Mouse (Mus musculus) kidney, postnatal 36 days (tissue): ENCODE measurements around the gene Gm4312.
"Not testable (repeated sequence)": the region's sequence is repeated elsewhere in the genome, so short reads cannot be mapped to it uniquely, and the experiment has no call there.

Source experiments
- DNase-seq, 2 experiments: peaks; one replicate each; pipeline ENCODE4 v3.0.0; 2021 to 2022; ENCODE audit warnings: mixed read lengths in 2 of 2

Gm4312 gene

GRCm38 (mm10) chr10:100382460-100382859, at the start of gene Gm4312:
Gene Gm4312, minus strand, starts transcription at chr10:100382560.
- not testable (repeated sequence) for DNase-seq

- no peak for DNase-seq
These were observed 45.2 kb upstream of the Gm4312 start for GRCm38 (mm10) chr10:100427592-100427991.

GRCm38 (mm10) chr10:100415566-100415965, 33.2 kb upstream of the Gm4312 start:
- no peak for DNase-seq

DNA sequence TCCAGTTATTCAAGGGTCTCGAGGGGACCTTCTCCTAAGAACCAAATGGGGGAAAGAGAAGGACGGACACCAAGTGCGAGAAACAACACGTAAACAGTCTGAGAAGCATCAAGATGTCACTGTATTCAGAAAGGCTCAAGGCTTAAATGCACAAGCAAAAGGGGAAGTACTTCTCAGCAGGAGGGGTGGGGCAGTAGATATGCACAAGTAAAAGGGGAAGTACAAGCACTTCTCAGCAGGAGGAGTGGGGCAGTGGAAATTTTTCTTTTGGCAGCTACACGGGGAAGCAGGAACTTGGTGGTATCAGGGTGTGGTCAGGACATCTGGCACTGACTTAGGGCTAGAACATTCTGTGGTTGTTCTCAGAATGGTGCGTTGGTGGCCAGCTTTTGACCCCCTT, 19.9 kb upstream of the Gm4312 start:
- not testable (repeated sequence) for DNase-seq

DNA sequence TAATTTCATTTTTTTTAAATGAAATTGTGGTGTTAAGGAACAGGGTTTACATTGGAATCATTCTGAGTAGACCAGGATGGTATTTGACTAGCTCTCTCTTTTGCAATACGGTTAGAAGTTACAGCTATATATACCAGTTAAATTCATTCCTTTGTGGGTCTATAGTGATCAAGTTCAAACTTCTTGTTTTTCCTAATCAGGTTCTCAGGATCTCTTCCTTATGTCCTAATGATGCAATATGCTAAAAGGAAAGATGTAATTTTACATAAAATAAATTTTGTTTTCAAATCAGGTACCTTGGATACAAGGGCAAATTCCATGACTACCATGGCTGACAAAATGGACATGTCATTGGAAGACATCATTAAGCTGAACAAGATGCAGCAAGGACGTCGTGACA, 21.3 kb downstream of the Gm4312 start, which contains the start of gene Gm4307:
Gene Gm4307 (plus strand): TSS at position 301 of the 400 bp plus-strand sequence.
- not testable (repeated sequence) for DNase-seq

GRCm38 (mm10) chr10:100356841-100357240, 25.5 kb downstream of the Gm4312 start:
- DNase-seq, result peak; percentile 0 to 3

DNA sequence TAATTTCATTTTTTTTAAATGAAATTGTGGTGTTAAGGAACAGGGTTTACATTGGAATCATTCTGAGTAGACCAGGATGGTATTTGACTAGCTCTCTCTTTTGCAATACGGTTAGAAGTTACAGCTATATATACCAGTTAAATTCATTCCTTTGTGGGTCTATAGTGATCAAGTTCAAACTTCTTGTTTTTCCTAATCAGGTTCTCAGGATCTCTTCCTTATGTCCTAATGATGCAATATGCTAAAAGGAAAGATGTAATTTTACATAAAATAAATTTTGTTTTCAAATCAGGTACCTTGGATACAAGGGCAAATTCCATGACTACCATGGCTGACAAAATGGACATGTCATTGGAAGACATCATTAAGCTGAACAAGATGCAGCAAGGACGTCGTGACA, 31.6 kb downstream of the Gm4312 start, which contains the start of gene Gm4305:
Gene Gm4305 (plus strand): TSS at position 301 of the 400 bp plus-strand sequence.
- not testable (repeated sequence) for DNase-seq

- not testable (repeated sequence) for DNase-seq
These were observed 36.7 kb downstream of the Gm4312 start, which contains the start of gene Gm4303 for GRCm38 (mm10) chr10:100345672-100346071. Gene Gm4303, plus strand, starts transcription at chr10:100345972.

DNA sequence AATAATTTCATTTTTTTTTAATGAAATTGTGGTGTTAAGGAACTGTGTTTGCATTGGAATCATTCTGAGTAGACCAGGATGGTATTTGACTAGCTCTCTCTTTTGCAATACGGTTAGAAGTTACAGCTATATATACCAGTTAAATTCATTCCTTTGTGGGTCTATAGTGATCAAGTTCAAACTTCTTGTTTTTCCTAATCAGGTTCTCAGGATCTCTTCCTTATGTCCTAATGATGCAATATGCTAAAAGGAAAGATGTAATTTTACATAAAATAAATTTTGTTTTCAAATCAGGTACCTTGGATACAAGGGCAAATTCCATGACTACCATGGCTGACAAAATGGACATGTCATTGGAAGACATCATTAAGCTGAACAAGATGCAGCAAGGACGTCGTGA, 41.8 kb downstream of the Gm4312 start, which contains the start of gene Gm4302:
Gene Gm4302 (plus strand): TSS at position 301 of the 400 bp plus-strand sequence.
- DNase-seq, result not testable (repeated sequence)

GRCm38 (mm10) chr10:100335376-100335775, 47.0 kb downstream of the Gm4312 start, which contains the start of gene Gm4301:
Gene Gm4301, plus strand, starts transcription at chr10:100335676.
- not testable (repeated sequence) for DNase-seq
